Mouse (Mus musculus) small intestine, adult 2 months (tissue): ENCODE data around the gene Sipa1l2. TPM values are rescaled to one million over a fixed set of nuclear protein-coding genes. Genes with fewer than 3 reads are reported as not detected.

Experiments
- H3K27ac ChIP-seq: fragments of 200-500 bp; 2 replicates; pipeline ENCODE4 v1.5.1; 2012; ENCODE audit warnings: low read depth, low read length, control low read depth, inconsistent platforms; ENCODE audit not compliant: insufficient read depth
- H3K27me3 ChIP-seq: fragments of 200-500 bp; 2 replicates; pipeline ENCODE4 v1.6.1; 2012; ENCODE audit warnings: mild to moderate bottlenecking, moderate library complexity, low read length, inconsistent platforms; ENCODE audit not compliant: control insufficient read depth, insufficient read depth
- H3K36me3 ChIP-seq: fragments of 200-500 bp; 2 replicates; pipeline ENCODE4 v1.6.1; 2012; ENCODE audit warnings: mild to moderate bottlenecking, low read length, control low read depth, inconsistent platforms; ENCODE audit not compliant: control insufficient read depth, insufficient read depth
- H3K4me1 ChIP-seq: fragments of 200-500 bp; 2 replicates; pipeline ENCODE4 v1.6.1; 2012; ENCODE audit warnings: low read length, inconsistent platforms, mixed read lengths; ENCODE audit not compliant: control insufficient read depth, insufficient read depth, insufficient read length
- H3K4me3 ChIP-seq: fragments of 200-500 bp; 2 replicates; pipeline ENCODE4 v1.5.1; 2012; ENCODE audit warnings: low read depth, mild to moderate bottlenecking, control low read depth, inconsistent platforms, low read length, moderate library complexity
- CTCF ChIP-seq: fragments of 200-500 bp; IDR thresholded peaks from 2 replicates; pipeline ENCODE4 v1.5.1; 2012; ENCODE audit warnings: low read depth, mild to moderate bottlenecking, control low read depth, inconsistent platforms, low read length, moderate library complexity, mixed read lengths; ENCODE audit not compliant: insufficient replicate concordance, insufficient read length; ENCODE audit errors: extremely low read depth
- POLR2A ChIP-seq: fragments of 200-500 bp; IDR thresholded peaks from 2 replicates; pipeline ENCODE4 v1.6.1; 2012; ENCODE audit warnings: low read depth, mild to moderate bottlenecking, control low read depth, inconsistent platforms, low read length, moderate library complexity
- WGBS: fragments of 180-500 bp; shearing (Covaris S2); methylation state at CpG from one replicate; pipeline ENCODE4 v1.1.7; 2018; 5-methylcytosine and 5-hydroxymethylcytosine counted together
- polyA plus RNA-seq: library from polyadenylated mRNA; depleted of rRNA; stranded (reverse); fragments of >200 nt; gene quantifications from 2 replicates; pipeline ENCODE4 v1.2.3, GENCODE M21; 2012

Gene Sipa1l2
- polyA plus RNA-seq, 1 experiment = 9.7 TPM

DNA sequence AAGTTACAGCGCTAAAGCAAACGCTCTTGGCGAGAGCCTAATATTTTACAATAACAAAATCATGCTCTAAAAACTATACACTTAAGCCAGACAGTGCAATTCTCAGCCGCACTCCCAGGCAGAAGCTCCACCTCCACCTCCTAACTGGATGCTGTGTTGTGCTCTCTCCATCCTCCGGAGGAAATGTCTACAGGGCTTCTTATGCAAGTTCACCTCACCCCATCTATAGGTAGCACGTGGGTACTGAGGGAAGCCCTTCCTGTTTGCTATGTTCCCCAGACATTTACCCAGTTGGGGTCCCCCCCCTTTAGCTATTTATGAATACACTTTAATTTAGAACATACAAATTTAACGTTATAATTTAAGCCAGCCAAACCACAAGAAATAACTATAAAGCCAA is 2.0 kb downstream of the Sipa1l2 start:
- 49% methylated on average over 7 of the region's 7 CpGs for WGBS
- Histone ChIP-seq H3K27ac (no peak overlapping the region), H3K36me3 (no peaks in the 10 kb centered on the region)

DNA sequence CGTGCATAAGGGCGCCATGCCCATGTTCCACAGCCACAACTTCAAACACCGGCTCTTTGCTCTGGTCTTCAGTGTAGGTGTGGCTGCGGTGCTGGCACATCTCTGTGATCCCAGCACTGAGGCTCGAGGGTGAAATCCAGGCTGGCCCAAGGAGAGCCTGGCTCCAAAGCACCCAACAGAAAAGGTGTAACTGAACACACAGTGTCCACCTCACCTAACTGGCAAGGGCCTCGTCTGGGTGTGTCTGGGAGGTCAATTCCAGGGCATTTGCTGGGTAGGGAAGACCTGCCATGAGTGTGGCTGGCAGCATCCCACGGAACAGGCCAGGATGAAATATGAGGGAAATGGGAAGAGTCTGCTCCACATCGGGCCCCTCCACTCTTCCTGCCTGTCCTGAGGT is 6.7 kb downstream of the Sipa1l2 start:
- H3K27me3 ChIP-seq = no peaks in the 10 kb centered on the region
- peaks cover 29% of the 10 kb centered on the region for H3K4me1 ChIP-seq
- H3K27ac ChIP-seq = no peak overlapping the region
- H3K36me3 ChIP-seq = no peaks in the 10 kb centered on the region
- H3K4me3 ChIP-seq = no peak overlapping the region
- WGBS = 41% methylated on average over 8 of the region's 8 CpGs
- no peak for TF ChIP-seq CTCF
- TF ChIP-seq POLR2A = no peak

More for the DNA sequence above, 2.0 kb downstream of the Sipa1l2 start:
- TF ChIP-seq CTCF = no peak
- no peak for TF ChIP-seq POLR2A
- no peaks in the 10 kb centered on the region for H3K27me3 ChIP-seq
- H3K4me3 ChIP-seq = no peak overlapping the region
- peaks cover 14% of the 10 kb centered on the region; the same call in 1 of the 2 replicates for H3K4me1 ChIP-seq

DNA sequence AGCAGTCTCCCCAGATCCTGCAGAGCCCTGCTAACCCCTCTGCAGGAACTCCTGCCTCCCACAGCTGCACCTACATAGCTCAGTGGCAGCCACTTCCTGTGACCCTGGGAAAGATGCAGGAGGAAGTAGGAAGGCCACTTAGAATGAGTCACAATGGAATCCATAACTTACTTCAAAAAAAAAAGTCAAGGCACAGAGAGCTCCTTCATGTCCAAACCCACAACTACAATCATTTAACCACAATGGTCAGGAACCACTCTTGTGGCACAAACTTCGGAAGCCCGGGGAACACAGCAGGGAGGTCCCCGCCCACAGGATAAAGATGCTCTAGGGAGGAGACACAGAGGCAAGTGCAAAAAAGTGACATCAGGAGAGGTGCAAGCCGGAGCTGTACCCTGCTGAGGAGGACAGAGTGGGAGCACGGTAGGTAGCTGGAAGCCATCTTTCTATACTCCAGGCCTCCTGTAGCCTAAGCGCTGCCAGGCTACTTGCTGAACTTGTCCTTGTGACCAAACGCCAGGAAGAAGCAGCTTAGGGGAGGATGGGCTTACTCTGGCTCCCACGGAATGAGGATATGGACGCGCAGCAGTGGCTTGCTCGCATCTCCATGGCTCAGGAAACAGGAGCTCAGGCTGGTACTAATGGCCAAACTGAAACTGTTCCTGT is 8.7 kb downstream of the Sipa1l2 start:
- TF ChIP-seq CTCF (no peak), POLR2A (no peak)
- H3K4me1 ChIP-seq = peaks cover 42% of the 10 kb centered on the region
- WGBS = 79% methylated on average over 11 of the region's 11 CpGs
- no peaks in the 10 kb centered on the region for H3K27me3 ChIP-seq
- H3K27ac ChIP-seq = no peak overlapping the region
- no peaks in the 10 kb centered on the region for H3K36me3 ChIP-seq
- H3K4me3 ChIP-seq = no peak overlapping the region

DNA sequence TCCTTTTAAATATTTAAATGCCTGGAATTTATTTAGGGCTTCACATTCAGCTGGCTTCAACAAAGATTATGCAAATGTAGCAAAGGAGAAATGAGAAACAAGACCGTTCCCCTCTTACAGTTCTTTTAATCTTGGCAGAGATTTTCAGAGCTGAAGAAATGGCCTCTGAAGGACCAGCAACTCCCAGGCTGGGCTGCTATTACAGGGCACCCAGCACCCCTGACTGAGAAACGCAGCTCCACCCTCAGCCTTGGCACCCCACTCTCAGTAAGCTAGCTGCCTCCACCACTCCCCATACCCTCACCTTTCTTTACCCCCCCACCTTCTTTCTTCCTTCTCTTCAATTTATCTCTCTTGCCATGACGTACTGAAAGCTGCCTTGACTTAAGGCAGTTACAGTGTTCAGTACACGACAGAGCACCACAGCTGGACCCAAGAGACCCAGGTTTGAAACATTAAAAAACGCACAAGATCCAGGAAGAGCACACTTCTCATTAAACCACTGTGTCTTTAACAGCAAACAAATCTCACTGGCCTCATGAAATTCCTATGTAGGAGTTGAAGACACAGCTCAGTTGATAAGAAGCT is 10.4 kb downstream of the Sipa1l2 start:
- TF ChIP-seq CTCF = no peak
- 54% methylated on average over 5 of the region's 5 CpGs for WGBS
- H3K36me3 ChIP-seq = no peaks in the 10 kb centered on the region
- H3K27ac ChIP-seq = 0 out of 2 replicates have a peak overlapping the region, but pooled peaks have one; percentile 26
- H3K27me3 ChIP-seq = no peaks in the 10 kb centered on the region
- no peak overlapping the region for H3K4me3 ChIP-seq
- H3K4me1 ChIP-seq = peaks cover 50% of the 10 kb centered on the region

DNA sequence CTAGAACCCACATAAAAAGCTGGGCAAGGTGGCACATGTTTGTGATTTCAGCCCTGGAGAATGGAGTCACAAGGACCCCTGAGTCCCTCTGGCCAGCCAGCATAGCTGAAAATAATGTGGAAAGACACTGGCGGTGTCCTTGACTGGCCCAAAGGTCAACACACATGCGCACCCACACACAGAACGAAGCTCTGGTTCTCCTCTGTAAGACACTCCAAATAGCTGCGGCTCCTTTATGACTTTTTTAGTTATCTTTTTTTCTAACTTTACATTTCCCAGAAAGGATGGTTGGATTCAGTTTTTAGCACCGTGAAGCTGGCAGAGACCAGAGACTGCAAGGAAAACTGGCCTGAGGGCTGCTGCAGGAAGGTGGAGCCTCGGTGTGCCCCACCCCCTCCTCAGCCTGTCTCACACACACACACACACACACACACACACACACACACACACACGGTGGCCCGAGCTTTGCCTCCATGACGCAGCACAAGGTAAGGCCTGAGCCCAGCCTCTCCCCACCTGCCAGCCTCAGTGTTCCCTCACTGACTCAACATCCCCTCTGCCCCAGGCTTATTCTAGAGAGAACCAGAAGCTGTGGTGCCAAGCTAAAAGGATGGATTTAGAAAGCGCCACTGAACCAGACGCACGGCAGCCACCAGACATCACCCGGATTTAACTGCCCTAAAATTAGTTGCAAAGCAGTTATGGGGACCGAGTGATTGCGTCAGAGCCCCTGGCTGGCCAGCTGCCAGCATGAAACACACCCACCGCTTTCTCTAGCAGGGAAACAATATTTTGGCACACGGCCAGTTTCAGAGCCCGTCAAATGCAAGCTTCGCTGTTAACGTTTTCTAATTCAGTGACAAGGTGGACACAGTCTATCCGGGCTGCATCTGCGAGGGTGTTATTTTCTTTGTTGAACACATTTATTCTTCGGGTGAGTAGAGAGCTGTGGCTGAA is 11.2 kb downstream of the Sipa1l2 start:
- 12% methylated on average over 23 of the region's 23 CpGs for WGBS
- TF ChIP-seq CTCF (no peak), POLR2A (no peak)
- Histone ChIP-seq H3K27me3 (no peaks in the 10 kb centered on the region), H3K27ac (peak overlapping the region; percentile 28; the same call in 1 of the 2 replicates), H3K36me3 (no peaks in the 10 kb centered on the region), H3K4me1 (peaks cover 56% of the 10 kb centered on the region), H3K4me3 (peak overlapping the region; percentile 15)

DNA sequence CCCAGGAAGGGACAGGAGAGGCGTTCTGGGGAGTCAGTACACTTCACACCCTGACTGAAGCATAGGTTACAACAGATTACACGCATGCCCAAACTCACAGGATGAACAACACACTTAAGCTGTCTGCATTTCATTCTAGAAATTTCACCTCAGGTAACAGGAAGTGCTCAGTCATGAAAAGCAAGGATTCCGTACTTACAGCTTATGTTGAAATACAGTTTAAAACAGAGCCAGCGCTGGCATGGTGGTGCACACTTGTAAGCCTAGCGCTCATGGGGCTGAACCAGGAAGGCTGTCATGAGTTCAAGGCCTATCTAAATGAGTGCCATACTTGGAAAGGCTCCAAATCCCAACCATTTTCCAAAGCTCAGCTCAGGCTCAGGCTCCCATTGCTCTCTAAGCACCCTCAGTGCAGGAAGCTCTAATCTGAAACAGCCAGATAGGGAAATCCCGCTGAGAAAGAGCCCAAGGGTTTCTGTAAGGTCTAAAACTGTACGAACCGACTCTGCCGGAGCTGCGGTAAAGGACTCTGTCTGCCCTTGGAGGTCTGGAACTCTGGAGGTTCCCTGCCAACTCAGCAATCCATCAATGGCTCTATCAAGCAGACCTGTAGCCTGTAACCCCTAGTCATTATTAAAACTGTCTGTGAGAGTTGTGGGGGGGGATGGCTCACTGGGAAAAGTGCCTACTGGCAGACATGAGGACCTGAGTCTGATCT is 12.1 kb downstream of the Sipa1l2 start:
- Histone ChIP-seq H3K27me3 (no peaks in the 10 kb centered on the region), H3K36me3 (no peaks in the 10 kb centered on the region), H3K4me3 (no peak overlapping the region), H3K4me1 (peaks cover 54% of the 10 kb centered on the region), H3K27ac (peak overlapping the region; percentile 28; the same call in 1 of the 2 replicates)
- no peak for TF ChIP-seq POLR2A
- TF ChIP-seq CTCF = no peak
- 31% methylated on average over 10 of the region's 10 CpGs for WGBS
